In genomic region chr14:8612080-8612479, GRCm38 (mm10) we compare ENCODE assay signal across 23 mouse cellular contexts. TPM values are rescaled to one million over a fixed set of nuclear protein-coding genes. Genes with fewer than 3 reads are reported as not detected.
DNase-seq lines count a peak whose midpoint lies in the region; ATAC-seq lines count a peak whose summit lies in the region.
"Had no signal": no experiment of that assay in that cellular context is flagged by ENCODE, and none has a peak within 500 bp of the region (broad histone marks: within the 10 kb centered on the region; RNA-seq: fewer than 3 reads in every experiment).

No protein-coding gene starts in this region.

- no peak overlapping the region for H3K9ac ChIP-seq in liver, embryonic 13.5 days
- no peak overlapping the region for H3K9ac ChIP-seq in liver, embryonic 16.5 days (ENCODE audit: low read depth, low read length)
- H3K9ac ChIP-seq: forebrain, postnatal 0 days; hindbrain, embryonic 12.5 days; hindbrain, embryonic 15.5 days had no signal

- no peaks in the 10 kb centered on the region for H3K9me3 ChIP-seq in liver, embryonic 13.5 days (replicated peaks)
- H3K9me3 ChIP-seq in liver, embryonic 16.5 days (replicated peaks; ENCODE audit: control insufficient read depth, low read length): no peaks in the 10 kb centered on the region
- H3K9me3 ChIP-seq: G1E; hindbrain, embryonic 12.5 days; hindbrain, embryonic 15.5 days had no signal

- H3K36me3 ChIP-seq in liver, embryonic 13.5 days: no peaks in the 10 kb centered on the region
- no peaks in the 10 kb centered on the region for H3K36me3 ChIP-seq in liver, embryonic 16.5 days (ENCODE audit: control insufficient read depth, insufficient read depth)
- H3K36me3 ChIP-seq: G1E; hindbrain, embryonic 12.5 days; hindbrain, embryonic 15.5 days had no signal

- H3K4me1 ChIP-seq in liver, embryonic 13.5 days (replicated peaks): no peaks in the 10 kb centered on the region
- H3K4me1 ChIP-seq in liver, embryonic 16.5 days (ENCODE audit: control insufficient read depth, low read depth, low read length): no peaks in the 10 kb centered on the region; the same call in 1 of the 2 replicates

- H3K4me2 ChIP-seq in liver, embryonic 13.5 days: no peak overlapping the region
- H3K4me2 ChIP-seq in liver, embryonic 16.5 days (ENCODE audit: low read depth, low read length): no peak overlapping the region
- H3K4me2 ChIP-seq: heart, embryonic 11.5 days; hindbrain, embryonic 12.5 days; hindbrain, embryonic 15.5 days had no signal

- peak; percentile 71 for ATAC-seq in liver, embryonic 13.5 days (ENCODE audit: low read depth)
- peak; percentile 90 for ATAC-seq in liver, embryonic 16.5 days (ENCODE audit: low read depth)
- no peak for ATAC-seq in cerebellum, adult (ENCODE audit: insufficient number of reproducible peaks, low FRiP score, low TSS enrichment)
- ATAC-seq: forebrain, embryonic 14.5 days; forebrain, postnatal 0 days; Patski had no signal

- H3K4me3 ChIP-seq in liver, embryonic 13.5 days (replicated peaks): no peak overlapping the region
- H3K4me3 ChIP-seq in liver, embryonic 16.5 days (ENCODE audit: low read depth, low read length): no peak overlapping the region
- H3K4me3 ChIP-seq: gastrocnemius, adult 2 months; hindbrain, embryonic 12.5 days; hindbrain, embryonic 15.5 days had no signal

- H3K27me3 ChIP-seq in liver, embryonic 13.5 days: no peaks in the 10 kb centered on the region
- no peaks in the 10 kb centered on the region for H3K27me3 ChIP-seq in liver, embryonic 16.5 days (ENCODE audit: control insufficient read depth, insufficient read depth, low read depth, low read length)
- H3K27me3 ChIP-seq: CH12.LX; hindbrain, embryonic 12.5 days; hindbrain, embryonic 15.5 days had no signal

- H3K27ac ChIP-seq in liver, embryonic 13.5 days: no peak overlapping the region
- H3K27ac ChIP-seq in liver, embryonic 16.5 days (ENCODE audit: low read length): peak overlapping the region; percentile 59
- H3K27ac ChIP-seq: gastrocnemius, adult 2 months; hindbrain, embryonic 12.5 days; hindbrain, embryonic 15.5 days had no signal

- DNase-seq in large intestine, adult 2 months (ENCODE audit: low read depth, low spot score): peak; percentile 10
- DNase-seq in liver, embryonic 13.5 days: no peak
- DNase-seq in cerebellum, adult 11-12 months: no peak
- DNase-seq in right cerebral cortex, adult 18-20 months: no peak
- DNase-seq: adrenal gland, adult 2 months; adrenal gland, postnatal 14 days; B cell, adult 2 months; cerebellum, adult 18-20 months; cerebellum, adult 9-10 months; cerebellum, postnatal 14 days; forebrain, postnatal 0 days; gastrocnemius, adult 2 months; gastrocnemius, postnatal 14 days; heart, adult 11 months had no signal

RNA-seq across cellular contexts. Expression of gene 4930452B06Rik, which starts 54.0 kb away (rescaled TPM):
- polyA plus RNA-seq in large intestine, adult 2 months (2012; rRNA removed): 0.09 and 0.49 TPM in 2 replicates
- polyA plus RNA-seq in liver, embryonic 13.5 days (2015; fragmentation: Nextera tagmentation; extraction: Ambion mirVana): 1.5 and 2.0 TPM in 2 replicates
- polyA plus RNA-seq in liver, embryonic 16.5 days (2015; fragmentation: Nextera tagmentation; extraction: Ambion mirVana): 3.0 and 4.2 TPM in 2 replicates
- polyA plus RNA-seq: G1E had no signal
